Comparison of ENCODE assay signal across 17 mouse cellular contexts in genomic region chr15:100332077-100332961, GRCm38 (mm10). TPM values are rescaled to one million over a fixed set of nuclear protein-coding genes. Genes with fewer than 3 reads are reported as not detected.
DNase-seq lines count a peak whose midpoint lies in the region; ATAC-seq and TF ChIP-seq lines count a peak whose summit lies in the region.
"Not testable (repeated sequence)": the region's sequence is repeated elsewhere in the genome, so short reads cannot be mapped to it uniquely, and the experiment has no call there.
"Had no signal": no experiment of that assay in that cellular context is flagged by ENCODE, and none has a peak within 500 bp of the region (broad histone marks: within the 10 kb centered on the region; RNA-seq: fewer than 3 reads in every experiment).

No protein-coding gene starts in this region.

- not testable (repeated sequence) for TF ChIP-seq CTCF in G1E (IDR thresholded peaks at IDR 0.05; ENCODE audit: low read depth, low read length)
- TF ChIP-seq CTCF in kidney, postnatal 0 days (IDR thresholded peaks at IDR 0.05; ENCODE audit: low read depth) = peak; percentile 33; the same call in 1 of the 2 replicates
- TF ChIP-seq CTCF in liver, embryonic 14.5 days (IDR thresholded peaks at IDR 0.05; ENCODE audit: low read depth) = peak; percentile 26; the same call in 1 of the 2 replicates

- TF ChIP-seq EP300 in liver, embryonic 14.5 days (IDR thresholded peaks at IDR 0.05; ENCODE audit: low read depth) = not testable (repeated sequence)

- H3K4me2 ChIP-seq in kidney, postnatal 0 days (ENCODE audit: low read length); liver, embryonic 14.5 days (ENCODE audit: low read depth); neural tube, embryonic 15.5 days: not testable (repeated sequence)

- peak; percentile 37 for ATAC-seq in G1E (ENCODE audit: extremely low read depth, insufficient number of reproducible peaks, low FRiP score, poor library complexity, severe bottlenecking)
- peak; percentile 85 for ATAC-seq in erythroblast, adult 5-6 weeks (replicated peaks; ENCODE audit: low FRiP score, poor library complexity, severe bottlenecking)
- peak; percentile 77 for ATAC-seq in granulocyte monocyte progenitor cell, adult 5-6 weeks (replicated peaks; ENCODE audit: poor library complexity, severe bottlenecking)
- peak; percentile 40 to 64; a peak in 3 of 4 replicates for ATAC-seq in hematopoietic stem cell, adult 5-6 weeks (replicated peaks in 1 of 2; ENCODE audit: insufficient read depth in 1 of 2, low FRiP score in 2 of 2, low TSS enrichment in 1 of 2, low read depth in 1 of 2, poor library complexity in 2 of 2, severe bottlenecking in 2 of 2)
- ATAC-seq in kidney, postnatal 0 days (replicated peaks; ENCODE audit: low FRiP score, low read depth); liver, embryonic 14.5 days (ENCODE audit: insufficient read depth): not testable (repeated sequence)
- peak; percentile 88 for ATAC-seq in megakaryocyte progenitor cell, adult 5-6 weeks (replicated peaks; ENCODE audit: poor library complexity)
- peak; percentile 28; the same call in 1 of the 2 replicates for ATAC-seq in neural tube, embryonic 15.5 days (ENCODE audit: low FRiP score)

- H3K27me3 ChIP-seq in G1E (ENCODE audit: insufficient read depth, low read length); kidney, postnatal 0 days (ENCODE audit: insufficient read depth, low read length); liver, embryonic 14.5 days (ENCODE audit: control insufficient read depth, insufficient read depth, low read length); neural tube, embryonic 15.5 days (replicated peaks): not testable (repeated sequence)

- H3K4me3 ChIP-seq in G1E (ENCODE audit: low read depth, low read length); kidney, postnatal 0 days (replicated peaks; ENCODE audit: low read depth, low read length); liver, embryonic 14.5 days (ENCODE audit: insufficient read depth in 1 of 2, low read depth in 2 of 2, low read length in 2 of 2); neural tube, embryonic 15.5 days (replicated peaks): not testable (repeated sequence)

- not testable (repeated sequence) for H3K36me3 ChIP-seq in G1E (replicated peaks); kidney, postnatal 0 days (ENCODE audit: insufficient read depth, low read length); liver, embryonic 14.5 days (replicated peaks; ENCODE audit: control insufficient read depth, insufficient read depth, low read depth); neural tube, embryonic 15.5 days

- peaks cover 11% of the 10 kb centered on the region for H3K4me1 ChIP-seq in G1E (ENCODE audit: insufficient read depth, low read depth, low read length)
- not testable (repeated sequence) for H3K4me1 ChIP-seq in kidney, postnatal 0 days (replicated peaks; ENCODE audit: insufficient read depth, low read length); liver, embryonic 14.5 days (replicated peaks; ENCODE audit: control insufficient read depth in 2 of 2, insufficient read depth in 2 of 2, low read length in 1 of 2)
- H3K4me1 ChIP-seq in neural tube, embryonic 15.5 days = peaks cover 13% of the 10 kb centered on the region

- H3K9me3 ChIP-seq in G1E (replicated peaks); kidney, postnatal 0 days (replicated peaks; ENCODE audit: low read length); liver, embryonic 14.5 days (ENCODE audit: control insufficient read depth, low read length); neural tube, embryonic 15.5 days (replicated peaks): not testable (repeated sequence)

- not testable (repeated sequence) for H3K27ac ChIP-seq in kidney, postnatal 0 days; liver, embryonic 14.5 days; neural tube, embryonic 15.5 days (replicated peaks)

- DNase-seq in G1E (ENCODE audit: low spot score); kidney, postnatal 0 days (ENCODE audit: low spot score); liver, embryonic 14.5 days (ENCODE audit: low read depth in 3 of 3, low spot score in 3 of 3): not testable (repeated sequence)

- 29% methylated on average over 2 of the region's 10 CpGs for WGBS in kidney, postnatal 0 days
- 19% methylated on average over 2 of the region's 10 CpGs for WGBS in liver, embryonic 14.5 days (ENCODE audit: insufficient replicate concordance)
- 63% methylated on average over 3 of the region's 10 CpGs for WGBS in neural tube, embryonic 15.5 days

- not testable (repeated sequence) for H3K9ac ChIP-seq in kidney, postnatal 0 days (ENCODE audit: low read depth, low read length); liver, embryonic 14.5 days (replicated peaks); neural tube, embryonic 15.5 days (replicated peaks)

RNA-seq across cellular contexts. Expression of gene Mettl7a3, which starts 2.4 kb away (rescaled TPM):
- total RNA-seq in G1E (2014; fragmentation: Nextera tagmentation) (1.4 TPM in 1 of 2 replicates, not detected in the other), G1E (2017) (0.66 and 0.93 TPM in 2 replicates)
- polyA plus RNA-seq in G1E (2012) = not detected in 2 replicates
- total RNA-seq in erythroblast, adult 5-6 weeks (2015; ENCODE audit: low replicate concordance) = not detected in 2 replicates
- 0.42 TPM in 1 of 2 replicates, not detected in the other for total RNA-seq in erythroblast, adult 5-6 weeks (2017; ENCODE audit: low replicate concordance)
- not detected in 2 replicates for total RNA-seq in granulocyte monocyte progenitor cell, adult 5-6 weeks (2014; fragmentation: Nextera tagmentation)
- total RNA-seq in granulocyte monocyte progenitor cell, adult 5-6 weeks (2017) = not detected in 2 replicates
- total RNA-seq in hematopoietic stem cell, adult 5-6 weeks (2017) = not detected in 2 replicates
- polyA plus RNA-seq in kidney, postnatal 0 days (2015; fragmentation: Nextera tagmentation; extraction: Ambion mirVana) = 0.23 and 0.41 TPM in 2 replicates
- not detected in 2 replicates for polyA plus RNA-seq in liver, embryonic 14.5 days (2012; rRNA removed)
- polyA plus RNA-seq in liver, embryonic 14.5 days (2014; fragmentation: Nextera tagmentation; extraction: Ambion mirVana) = not detected in 2 replicates
- not detected in 2 replicates for total RNA-seq in megakaryocyte progenitor cell, adult 5-6 weeks (2015)
- 0.10 TPM in 1 of 2 replicates, not detected in the other for total RNA-seq in megakaryocyte progenitor cell, adult 5-6 weeks (2017)
- 0.32 and 0.64 TPM in 2 replicates for polyA plus RNA-seq in neural tube, embryonic 15.5 days (2015; fragmentation: Nextera tagmentation; extraction: Ambion mirVana)
- polyA plus RNA-seq: embryonic facial prominence, embryonic 10.5 days; heart, embryonic 13.5 days; midbrain, embryonic 10.5 days; small intestine, adult 2 months had no signal

RNA-seq across cellular contexts. Expression of gene Methig1, which starts 20.6 kb away (rescaled TPM):
- total RNA-seq in G1E (2014; fragmentation: Nextera tagmentation) (not detected in 2 replicates), G1E (2017) (not detected in 2 replicates)
- 0.11 and 0.22 TPM in 2 replicates for polyA plus RNA-seq in G1E (2012)
- not detected in 2 replicates for total RNA-seq in erythroblast, adult 5-6 weeks (2015; ENCODE audit: low replicate concordance)
- not detected in 2 replicates for total RNA-seq in erythroblast, adult 5-6 weeks (2017; ENCODE audit: low replicate concordance)
- total RNA-seq in granulocyte monocyte progenitor cell, adult 5-6 weeks (2014; fragmentation: Nextera tagmentation) = not detected in 2 replicates
- not detected in 2 replicates for total RNA-seq in granulocyte monocyte progenitor cell, adult 5-6 weeks (2017)
- not detected in 2 replicates for total RNA-seq in hematopoietic stem cell, adult 5-6 weeks (2017)
- 1.9 and 2.0 TPM in 2 replicates for polyA plus RNA-seq in kidney, postnatal 0 days (2015; fragmentation: Nextera tagmentation; extraction: Ambion mirVana)
- polyA plus RNA-seq in liver, embryonic 14.5 days (2012; rRNA removed) = 0.04 TPM in 1 of 2 replicates, not detected in the other
- polyA plus RNA-seq in liver, embryonic 14.5 days (2014; fragmentation: Nextera tagmentation; extraction: Ambion mirVana) = 0.09 TPM in 1 of 2 replicates, not detected in the other
- not detected in 2 replicates for total RNA-seq in megakaryocyte progenitor cell, adult 5-6 weeks (2015)
- total RNA-seq in megakaryocyte progenitor cell, adult 5-6 weeks (2017) = not detected in 2 replicates
- polyA plus RNA-seq in neural tube, embryonic 15.5 days (2015; fragmentation: Nextera tagmentation; extraction: Ambion mirVana) = 1.1 and 1.7 TPM in 2 replicates
- total RNA-seq: gastrocnemius, postnatal 36 days; layer of hippocampus, postnatal 25 days; left cerebral cortex, postnatal 25 days had no signal
- polyA plus RNA-seq: brain, embryonic 14.5 days; embryonic facial prominence, embryonic 10.5 days; heart, embryonic 13.5 days; hindbrain, embryonic 12.5 days; midbrain, embryonic 10.5 days; small intestine, adult 2 months had no signal

RNA-seq across cellular contexts. Expression of gene Mettl7a2, which starts 20.7 kb away (rescaled TPM):
- total RNA-seq in G1E (2014; fragmentation: Nextera tagmentation) (2.2 TPM in 1 of 2 replicates, not detected in the other), G1E (2017) (2.1 and 3.1 TPM in 2 replicates)
- 2.4 TPM in 2 replicates for polyA plus RNA-seq in G1E (2012)
- total RNA-seq in erythroblast, adult 5-6 weeks (2015; ENCODE audit: low replicate concordance) = not detected in 2 replicates
- total RNA-seq in erythroblast, adult 5-6 weeks (2017; ENCODE audit: low replicate concordance) = 0.56 TPM in 1 of 2 replicates, not detected in the other
- not detected in 2 replicates for total RNA-seq in granulocyte monocyte progenitor cell, adult 5-6 weeks (2014; fragmentation: Nextera tagmentation)
- total RNA-seq in granulocyte monocyte progenitor cell, adult 5-6 weeks (2017) = not detected in 2 replicates
- total RNA-seq in hematopoietic stem cell, adult 5-6 weeks (2017) = not detected in 2 replicates
- polyA plus RNA-seq in kidney, postnatal 0 days (2015; fragmentation: Nextera tagmentation; extraction: Ambion mirVana) = 1.8 and 2.8 TPM in 2 replicates
- polyA plus RNA-seq in liver, embryonic 14.5 days (2012; rRNA removed) = not detected in 2 replicates
- polyA plus RNA-seq in liver, embryonic 14.5 days (2014; fragmentation: Nextera tagmentation; extraction: Ambion mirVana) = 0.11 TPM in 1 of 2 replicates, not detected in the other
- not detected in 2 replicates for total RNA-seq in megakaryocyte progenitor cell, adult 5-6 weeks (2015)
- total RNA-seq in megakaryocyte progenitor cell, adult 5-6 weeks (2017) = not detected in 2 replicates
- not detected in 2 replicates for polyA plus RNA-seq in neural tube, embryonic 15.5 days (2015; fragmentation: Nextera tagmentation; extraction: Ambion mirVana)
- polyA plus RNA-seq: brain, embryonic 14.5 days; embryonic facial prominence, embryonic 10.5 days; heart, embryonic 13.5 days; hindbrain, embryonic 12.5 days; midbrain, embryonic 10.5 days; small intestine, adult 2 months had no signal

RNA-seq across cellular contexts. Expression of gene Mettl7a1, which starts 28.4 kb away (rescaled TPM):
- total RNA-seq in G1E (2014; fragmentation: Nextera tagmentation) (5.5 and 50.3 TPM in 2 replicates), G1E (2017) (31.2 and 31.6 TPM in 2 replicates)
- 22.1 and 24.2 TPM in 2 replicates for polyA plus RNA-seq in G1E (2012)
- total RNA-seq in erythroblast, adult 5-6 weeks (2015; ENCODE audit: low replicate concordance) = 95.7 and 125 TPM in 2 replicates
- 255 and 340 TPM in 2 replicates for total RNA-seq in erythroblast, adult 5-6 weeks (2017; ENCODE audit: low replicate concordance)
- total RNA-seq in granulocyte monocyte progenitor cell, adult 5-6 weeks (2014; fragmentation: Nextera tagmentation) = 24.4 and 27.4 TPM in 2 replicates
- total RNA-seq in granulocyte monocyte progenitor cell, adult 5-6 weeks (2017) = 50.9 and 53.6 TPM in 2 replicates
- 145 and 162 TPM in 2 replicates for total RNA-seq in hematopoietic stem cell, adult 5-6 weeks (2017)
- polyA plus RNA-seq in kidney, postnatal 0 days (2015; fragmentation: Nextera tagmentation; extraction: Ambion mirVana) = 14.3 and 15.0 TPM in 2 replicates
- polyA plus RNA-seq in liver, embryonic 14.5 days (2012; rRNA removed) = 19.1 and 22.9 TPM in 2 replicates
- polyA plus RNA-seq in liver, embryonic 14.5 days (2014; fragmentation: Nextera tagmentation; extraction: Ambion mirVana) = 4.0 and 4.7 TPM in 2 replicates
- 15.0 and 17.7 TPM in 2 replicates for total RNA-seq in megakaryocyte progenitor cell, adult 5-6 weeks (2015)
- total RNA-seq in megakaryocyte progenitor cell, adult 5-6 weeks (2017) = 49.5 and 63.2 TPM in 2 replicates
- 3.8 and 5.4 TPM in 2 replicates for polyA plus RNA-seq in neural tube, embryonic 15.5 days (2015; fragmentation: Nextera tagmentation; extraction: Ambion mirVana)

RNA-seq across cellular contexts. Expression of gene Higd1c, which starts 32.0 kb away (rescaled TPM):
- total RNA-seq in G1E (2014; fragmentation: Nextera tagmentation) (not detected in 2 replicates), G1E (2017) (not detected in 2 replicates)
- polyA plus RNA-seq in G1E (2012) = not detected in 2 replicates
- total RNA-seq in erythroblast, adult 5-6 weeks (2015; ENCODE audit: low replicate concordance) = not detected in 2 replicates
- total RNA-seq in erythroblast, adult 5-6 weeks (2017; ENCODE audit: low replicate concordance) = not detected in 2 replicates
- total RNA-seq in granulocyte monocyte progenitor cell, adult 5-6 weeks (2014; fragmentation: Nextera tagmentation) = not detected in 2 replicates
- not detected in 2 replicates for total RNA-seq in granulocyte monocyte progenitor cell, adult 5-6 weeks (2017)
- not detected in 2 replicates for total RNA-seq in hematopoietic stem cell, adult 5-6 weeks (2017)
- 0.69 TPM in 1 of 2 replicates, not detected in the other for polyA plus RNA-seq in kidney, postnatal 0 days (2015; fragmentation: Nextera tagmentation; extraction: Ambion mirVana)
- polyA plus RNA-seq in liver, embryonic 14.5 days (2012; rRNA removed) = not detected in 2 replicates
- not detected in 2 replicates for polyA plus RNA-seq in liver, embryonic 14.5 days (2014; fragmentation: Nextera tagmentation; extraction: Ambion mirVana)
- total RNA-seq in megakaryocyte progenitor cell, adult 5-6 weeks (2015) = not detected in 2 replicates
- not detected in 2 replicates for total RNA-seq in megakaryocyte progenitor cell, adult 5-6 weeks (2017)
- polyA plus RNA-seq in neural tube, embryonic 15.5 days (2015; fragmentation: Nextera tagmentation; extraction: Ambion mirVana) = 1.8 TPM in 1 of 2 replicates, not detected in the other
- total RNA-seq: gastrocnemius, postnatal 36 days; layer of hippocampus, postnatal 25 days; left cerebral cortex, postnatal 25 days had no signal
- polyA plus RNA-seq: brain, embryonic 14.5 days; embryonic facial prominence, embryonic 10.5 days; heart, embryonic 13.5 days; hindbrain, embryonic 12.5 days; midbrain, embryonic 10.5 days; small intestine, adult 2 months had no signal
